Mouse (Mus musculus): ENCODE measurements around the gene Ptger1. TPM values are rescaled to one million over a fixed set of nuclear protein-coding genes. Genes with fewer than 3 reads are reported as not detected.

Ptger1 gene
- polyA plus RNA-seq, 1 experiment from 2014 or later: 0.96 TPM

Other genes with a start within 250 kb of the Ptger1 start
- 167 and 176 TPM in 2 replicates for gene Scoc, start 208.3 kb upstream of the Ptger1 start, polyA plus RNA-seq (2016; fragmentation: Nextera tagmentation; extraction: Ambion mirVana)
- not detected in 2 replicates for gene Olfr370, start 130.9 kb upstream of the Ptger1 start, polyA plus RNA-seq (2016; fragmentation: Nextera tagmentation; extraction: Ambion mirVana)
- 356 and 359 TPM in 2 replicates for gene Ndufb7, start 100.0 kb upstream of the Ptger1 start, polyA plus RNA-seq (2016; fragmentation: Nextera tagmentation; extraction: Ambion mirVana)
- gene Tecr, start 58.7 kb upstream of the Ptger1 start, polyA plus RNA-seq (2016; fragmentation: Nextera tagmentation; extraction: Ambion mirVana): 541 and 550 TPM in 2 replicates
- 63.0 and 67.3 TPM in 2 replicates for gene Dnajb1, start 58.5 kb upstream of the Ptger1 start, polyA plus RNA-seq (2016; fragmentation: Nextera tagmentation; extraction: Ambion mirVana)
- 201 and 214 TPM in 2 replicates for gene Gipc1, start 14.0 kb upstream of the Ptger1 start, polyA plus RNA-seq (2016; fragmentation: Nextera tagmentation; extraction: Ambion mirVana)
- 37.1 and 38.0 TPM in 2 replicates for gene Pkn1, start 32.5 kb downstream of the Ptger1 start, polyA plus RNA-seq (2016; fragmentation: Nextera tagmentation; extraction: Ambion mirVana)
- 168 and 185 TPM in 2 replicates for gene Ddx39, start 48.5 kb downstream of the Ptger1 start, polyA plus RNA-seq (2016; fragmentation: Nextera tagmentation; extraction: Ambion mirVana)
- gene Adgre5, start 74.6 kb downstream of the Ptger1 start, polyA plus RNA-seq (2016; fragmentation: Nextera tagmentation; extraction: Ambion mirVana): 9.4 and 10.7 TPM in 2 replicates
- 30.4 and 31.3 TPM in 2 replicates for gene Adgrl1, start 233.4 kb downstream of the Ptger1 start, polyA plus RNA-seq (2016; fragmentation: Nextera tagmentation; extraction: Ambion mirVana)

Data from forebrain, embryonic 12.5 days (tissue).